Mouse (Mus musculus) limb, embryonic 15.5 days (tissue): ENCODE measurements around the gene Slc25a25. TPM values are rescaled to one million over a fixed set of nuclear protein-coding genes. Genes with fewer than 3 reads are reported as not detected.
A peak's percentile ranks its signal among the peaks of the same experiment; 100 is the strongest.

Source experiments
- ATAC-seq: fragments of 200-750 bp; cut with Nextera tagmentation; 2 replicates; pipeline ENCODE4 v1.8.0; 2017; ENCODE audit warnings: low read depth, moderate TSS enrichment; ENCODE audit not compliant: insufficient number of reproducible peaks, low FRiP score, low TSS enrichment
- H3K27ac ChIP-seq: fragments of 300-500 bp; sonication (generic); 2 replicates; pipeline ENCODE4 v1.5.1; 2015; ENCODE audit warnings: moderate library complexity, mild to moderate bottlenecking, inconsistent platforms
- H3K27me3 ChIP-seq: fragments of 300-500 bp; sonication (generic); 2 replicates; pipeline ENCODE4 v1.6.1; 2015; ENCODE audit warnings: inconsistent platforms
- H3K36me3 ChIP-seq: fragments of 300-500 bp; sonication (generic); 2 replicates; pipeline ENCODE4 v1.6.1; 2015; ENCODE audit warnings: inconsistent platforms
- H3K4me1 ChIP-seq: fragments of 300-500 bp; sonication (generic); 2 replicates; pipeline ENCODE4 v1.6.1; 2015; ENCODE audit warnings: inconsistent platforms
- H3K4me2 ChIP-seq: fragments of 300-500 bp; sonication (generic); 2 replicates; pipeline ENCODE4 v1.6.1; 2015; ENCODE audit warnings: mild to moderate bottlenecking, inconsistent platforms
- H3K4me3 ChIP-seq: fragments of 300-500 bp; sonication (generic); 2 replicates; pipeline ENCODE4 v1.5.1; 2015; ENCODE audit warnings: mild to moderate bottlenecking, inconsistent platforms
- H3K9ac ChIP-seq: fragments of 300-500 bp; sonication (generic); 2 replicates; pipeline ENCODE4 v1.6.1; 2015; ENCODE audit warnings: inconsistent platforms
- H3K9me3 ChIP-seq: fragments of 300-500 bp; sonication (generic); 2 replicates; pipeline ENCODE4 v1.6.1; 2016; ENCODE audit warnings: inconsistent platforms
- WGBS: fragments of 180-500 bp; shearing (Covaris S2); methylation state at CpG from one replicate; pipeline ENCODE4 v1.1.7; 2015; 5-methylcytosine and 5-hydroxymethylcytosine counted together
- polyA plus RNA-seq: library from polyadenylated mRNA; unstranded; fragments of >200 nt; fragmentation: Nextera tagmentation; extraction: Ambion mirVana; gene quantifications from 2 replicates; pipeline ENCODE4 v1.2.1, GENCODE M21; 2015

Gene Slc25a25
- polyA plus RNA-seq, 1 experiment from 2014 or later, result 17.5 TPM

GRCm38 (mm10) chr2:32423481-32424331 is 27.5 kb downstream of the Slc25a25 start:
- Histone ChIP-seq H3K27ac (peak overlapping the region; percentile 89), H3K4me1 (peaks cover 56% of the 10 kb centered on the region), H3K9me3 (no peaks in the 10 kb centered on the region), H3K36me3 (peaks cover 24% of the 10 kb centered on the region), H3K9ac (peak overlapping the region; percentile 10; the same call in 1 of the 2 replicates), H3K27me3 (no peaks in the 10 kb centered on the region), H3K4me2 (peak overlapping the region; percentile 80), H3K4me3 (peak overlapping the region; percentile 42)
- peak; percentile 85 for ATAC-seq
- WGBS, result 3% methylated on average over 14 of the region's 14 CpGs

DNA sequence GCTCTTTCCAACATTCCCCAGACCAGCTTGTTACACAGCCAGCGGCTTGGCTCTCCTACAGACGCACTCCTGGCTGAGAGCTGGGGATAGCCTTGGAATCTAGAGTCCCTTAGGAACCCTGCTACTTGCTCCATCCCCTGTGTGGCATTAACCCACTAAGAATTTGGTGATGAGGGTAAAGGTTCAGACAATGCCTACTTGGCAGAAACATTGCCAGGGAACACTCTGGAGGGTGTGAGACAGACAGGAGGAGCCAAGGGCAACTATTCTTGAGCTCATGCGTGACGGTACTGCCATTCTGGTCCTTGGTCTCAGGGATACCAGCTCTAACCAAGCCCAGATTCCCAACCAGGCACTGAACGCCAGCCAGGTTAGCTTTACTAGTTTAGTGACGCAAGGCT is 29.4 kb downstream of the Slc25a25 start:
- Histone ChIP-seq H3K36me3 (peaks cover 43% of the 10 kb centered on the region), H3K4me3 (no peak overlapping the region), H3K4me2 (no peak overlapping the region), H3K4me1 (peaks cover 41% of the 10 kb centered on the region), H3K9me3 (no peaks in the 10 kb centered on the region), H3K27me3 (no peaks in the 10 kb centered on the region), H3K9ac (no peak overlapping the region), H3K27ac (no peak overlapping the region)
- ATAC-seq, result no peak
- WGBS, result 91% methylated on average over 6 of the region's 6 CpGs

GRCm38 (mm10) chr2:32420647-32421046 is 30.6 kb downstream of the Slc25a25 start:
- H3K27me3 ChIP-seq, result no peaks in the 10 kb centered on the region
- no peaks in the 10 kb centered on the region for H3K9me3 ChIP-seq
- ATAC-seq, result no peak
- H3K27ac ChIP-seq, result no peak overlapping the region
- no peak overlapping the region for H3K4me2 ChIP-seq
- H3K4me1 ChIP-seq, result peaks cover 38% of the 10 kb centered on the region
- H3K36me3 ChIP-seq, result peaks cover 55% of the 10 kb centered on the region
- H3K4me3 ChIP-seq, result no peak overlapping the region
- 84% methylated on average over 6 of the region's 6 CpGs for WGBS
- no peak overlapping the region for H3K9ac ChIP-seq

DNA sequence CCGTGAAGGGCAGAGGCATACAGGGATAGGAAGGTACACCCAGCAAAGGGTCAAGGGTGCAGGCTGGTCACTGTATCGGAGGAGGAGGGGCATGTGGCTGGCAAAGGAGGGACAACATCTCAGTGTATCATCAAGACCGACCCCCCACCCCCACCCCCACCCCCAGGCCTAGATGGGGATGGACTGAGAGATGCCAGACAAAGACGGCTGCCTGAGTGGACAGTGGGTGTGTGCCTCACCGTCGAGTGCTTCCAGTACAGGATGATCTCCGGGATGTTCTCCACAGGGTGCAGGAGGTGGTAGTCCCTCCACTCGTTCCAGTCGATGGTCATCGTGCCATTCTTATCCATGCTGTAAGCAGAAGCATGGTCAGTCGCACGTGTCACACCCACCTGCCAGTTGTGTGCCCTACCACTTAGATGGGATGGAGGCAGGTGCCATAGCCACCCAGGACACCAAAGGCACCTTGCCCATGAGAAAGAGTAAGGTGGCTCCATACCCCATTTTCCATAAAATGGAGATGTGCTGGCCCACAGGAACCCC is 31.1 kb downstream of the Slc25a25 start:
- H3K4me3 ChIP-seq, result no peak overlapping the region
- H3K36me3 ChIP-seq, result peaks cover 60% of the 10 kb centered on the region
- no peak for ATAC-seq
- H3K4me1 ChIP-seq, result peaks cover 34% of the 10 kb centered on the region
- 90% methylated on average over 12 of the region's 12 CpGs for WGBS
- no peak overlapping the region for H3K4me2 ChIP-seq
- H3K9me3 ChIP-seq, result no peaks in the 10 kb centered on the region
- H3K27ac ChIP-seq, result no peak overlapping the region
- no peak overlapping the region for H3K9ac ChIP-seq
- H3K27me3 ChIP-seq, result no peaks in the 10 kb centered on the region

DNA sequence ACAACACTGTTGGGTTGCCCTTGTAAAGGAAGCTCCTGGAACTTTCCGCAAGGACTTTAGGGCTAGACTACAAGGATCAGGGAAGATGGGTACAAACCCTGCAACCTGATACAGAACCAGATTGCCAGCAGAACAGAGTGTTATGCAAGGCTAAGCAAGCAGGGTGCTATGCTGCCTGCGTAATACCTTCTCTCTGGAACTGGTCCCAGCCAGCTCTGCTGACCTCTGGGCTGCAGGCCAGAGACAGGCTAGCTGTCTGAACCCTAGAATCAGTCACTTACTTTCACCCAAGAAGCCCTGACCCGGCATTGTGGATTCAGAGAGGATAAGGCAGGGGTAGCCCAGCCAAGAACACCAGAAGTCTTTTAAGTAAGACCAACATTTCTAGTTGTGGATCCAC is 31.9 kb downstream of the Slc25a25 start:
- H3K27me3 ChIP-seq, result no peaks in the 10 kb centered on the region
- H3K4me2 ChIP-seq, result no peak overlapping the region
- H3K4me3 ChIP-seq, result no peak overlapping the region
- no peaks in the 10 kb centered on the region for H3K9me3 ChIP-seq
- H3K9ac ChIP-seq, result no peak overlapping the region
- ATAC-seq, result no peak
- peaks cover 27% of the 10 kb centered on the region for H3K4me1 ChIP-seq
- no peak overlapping the region for H3K27ac ChIP-seq
- peaks cover 66% of the 10 kb centered on the region for H3K36me3 ChIP-seq
- WGBS, result 86% methylated on average over 3 of the region's 3 CpGs

GRCm38 (mm10) chr2:32418430-32419151 is 32.7 kb downstream of the Slc25a25 start:
- Histone ChIP-seq H3K4me1 (peaks cover 19% of the 10 kb centered on the region), H3K27me3 (no peaks in the 10 kb centered on the region), H3K9ac (no peak overlapping the region), H3K9me3 (no peaks in the 10 kb centered on the region), H3K4me2 (no peak overlapping the region), H3K36me3 (peaks cover 73% of the 10 kb centered on the region), H3K4me3 (no peak overlapping the region), H3K27ac (no peak overlapping the region)
- no peak for ATAC-seq
- WGBS, result 79% methylated on average over 12 of the region's 12 CpGs

DNA sequence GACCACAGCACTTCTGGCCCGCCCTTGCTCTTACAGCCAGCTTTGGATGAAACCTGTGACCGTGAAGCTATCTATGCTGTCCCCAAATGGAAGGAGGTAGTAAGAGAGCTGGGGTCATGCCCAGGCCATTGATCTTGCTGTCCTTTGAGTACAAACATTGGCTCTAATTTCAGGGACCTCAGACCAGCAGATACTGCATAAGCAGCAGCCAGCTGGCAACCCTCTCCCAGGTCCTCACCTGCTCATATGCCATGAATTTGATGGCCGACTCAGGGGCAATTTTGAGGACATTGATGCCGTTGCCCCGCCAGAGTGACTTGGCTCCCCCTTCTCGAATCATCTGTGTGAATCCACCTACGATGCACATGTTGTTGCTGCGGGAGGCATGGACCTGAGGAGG is 33.8 kb downstream of the Slc25a25 start:
- no peak for ATAC-seq
- WGBS, result 84% methylated on average over 8 of the region's 8 CpGs
- Histone ChIP-seq H3K4me3 (no peak overlapping the region), H3K27me3 (no peaks in the 10 kb centered on the region), H3K4me2 (no peak overlapping the region), H3K27ac (no peak overlapping the region), H3K36me3 (peaks cover 73% of the 10 kb centered on the region), H3K9me3 (no peaks in the 10 kb centered on the region), H3K4me1 (0 out of 2 replicates have a peak, but pooled peaks cover 9% of the 10 kb centered on the region), H3K9ac (no peak overlapping the region)

DNA sequence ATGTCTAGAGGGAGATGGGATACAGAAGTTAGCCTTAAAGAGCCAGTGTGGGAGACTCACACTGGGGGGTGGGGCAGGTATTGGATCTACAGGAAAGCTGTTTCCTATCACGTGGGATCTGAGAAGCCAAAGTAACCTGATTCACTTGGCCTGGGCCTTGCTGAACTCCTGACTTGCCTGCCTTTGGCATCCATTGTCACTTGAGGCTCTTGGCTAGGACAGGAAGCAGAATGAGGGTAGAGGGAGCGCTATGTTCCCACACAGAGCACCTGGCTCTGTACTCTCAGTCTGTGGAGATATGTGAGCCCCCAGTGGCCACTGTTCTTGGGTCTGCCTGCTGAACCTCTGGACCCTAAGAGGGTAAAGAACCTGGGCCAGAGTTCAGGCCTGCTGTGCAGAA is 34.7 kb downstream of the Slc25a25 start:
- Histone ChIP-seq H3K4me2 (no peak overlapping the region), H3K4me3 (no peak overlapping the region), H3K27ac (no peak overlapping the region), H3K9ac (no peak overlapping the region), H3K9me3 (no peaks in the 10 kb centered on the region), H3K4me1 (0 out of 2 replicates have a peak, but pooled peaks cover 1% of the 10 kb centered on the region), H3K36me3 (peaks cover 73% of the 10 kb centered on the region), H3K27me3 (no peaks in the 10 kb centered on the region)
- 69% methylated on average over 2 of the region's 2 CpGs for WGBS
- no peak for ATAC-seq

GRCm38 (mm10) chr2:32415801-32416200 is 35.4 kb downstream of the Slc25a25 start:
- Histone ChIP-seq H3K9me3 (no peaks in the 10 kb centered on the region), H3K27ac (no peak overlapping the region), H3K27me3 (no peaks in the 10 kb centered on the region), H3K9ac (no peak overlapping the region), H3K4me1 (0 out of 2 replicates have a peak, but pooled peaks cover 2% of the 10 kb centered on the region), H3K4me2 (no peak overlapping the region), H3K36me3 (peaks cover 70% of the 10 kb centered on the region), H3K4me3 (no peak overlapping the region)
- 92% methylated on average over 12 of the region's 12 CpGs for WGBS
- no peak for ATAC-seq

DNA sequence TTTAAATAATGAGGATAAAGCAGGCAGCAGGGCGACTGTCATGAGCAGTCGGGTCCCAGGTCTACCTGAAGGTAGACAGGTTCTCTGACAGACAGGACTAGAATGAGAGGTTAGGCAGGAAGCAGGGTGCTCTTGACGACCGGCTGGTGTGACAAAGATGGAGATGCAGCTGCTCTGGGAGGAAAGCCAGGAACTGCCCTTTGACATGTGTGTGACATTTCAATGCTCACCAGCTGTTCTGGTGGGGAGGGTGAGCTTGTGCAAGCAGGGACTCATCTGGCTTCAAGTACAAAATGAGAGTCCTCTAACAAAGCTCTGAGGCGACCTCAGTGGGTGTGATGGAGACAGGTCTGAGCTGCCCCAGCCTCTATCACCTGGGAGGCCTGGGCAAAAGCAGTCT is 37.3 kb downstream of the Slc25a25 start:
- H3K9ac ChIP-seq, result no peak overlapping the region
- H3K4me3 ChIP-seq, result no peak overlapping the region
- no peak overlapping the region for H3K4me2 ChIP-seq
- WGBS, result 45% methylated on average over 5 of the region's 5 CpGs
- peaks cover 51% of the 10 kb centered on the region for H3K36me3 ChIP-seq
- no peak for ATAC-seq
- no peaks in the 10 kb centered on the region for H3K27me3 ChIP-seq
- H3K9me3 ChIP-seq, result no peaks in the 10 kb centered on the region
- no peak overlapping the region for H3K27ac ChIP-seq
- H3K4me1 ChIP-seq, result peaks cover 11% of the 10 kb centered on the region

- Histone ChIP-seq H3K9ac (no peak overlapping the region), H3K27ac (no peak overlapping the region), H3K4me3 (no peak overlapping the region), H3K27me3 (no peaks in the 10 kb centered on the region), H3K9me3 (no peaks in the 10 kb centered on the region), H3K4me1 (peaks cover 18% of the 10 kb centered on the region), H3K36me3 (peaks cover 41% of the 10 kb centered on the region), H3K4me2 (no peak overlapping the region)
- no peak for ATAC-seq
- 88% methylated on average over 6 of the region's 6 CpGs for WGBS
Measured at GRCm38 (mm10) chr2:32412742-32413531, 38.3 kb downstream of the Slc25a25 start.
